ENCODE assay signal across 9 mouse cellular contexts in the genomic region with DNA sequence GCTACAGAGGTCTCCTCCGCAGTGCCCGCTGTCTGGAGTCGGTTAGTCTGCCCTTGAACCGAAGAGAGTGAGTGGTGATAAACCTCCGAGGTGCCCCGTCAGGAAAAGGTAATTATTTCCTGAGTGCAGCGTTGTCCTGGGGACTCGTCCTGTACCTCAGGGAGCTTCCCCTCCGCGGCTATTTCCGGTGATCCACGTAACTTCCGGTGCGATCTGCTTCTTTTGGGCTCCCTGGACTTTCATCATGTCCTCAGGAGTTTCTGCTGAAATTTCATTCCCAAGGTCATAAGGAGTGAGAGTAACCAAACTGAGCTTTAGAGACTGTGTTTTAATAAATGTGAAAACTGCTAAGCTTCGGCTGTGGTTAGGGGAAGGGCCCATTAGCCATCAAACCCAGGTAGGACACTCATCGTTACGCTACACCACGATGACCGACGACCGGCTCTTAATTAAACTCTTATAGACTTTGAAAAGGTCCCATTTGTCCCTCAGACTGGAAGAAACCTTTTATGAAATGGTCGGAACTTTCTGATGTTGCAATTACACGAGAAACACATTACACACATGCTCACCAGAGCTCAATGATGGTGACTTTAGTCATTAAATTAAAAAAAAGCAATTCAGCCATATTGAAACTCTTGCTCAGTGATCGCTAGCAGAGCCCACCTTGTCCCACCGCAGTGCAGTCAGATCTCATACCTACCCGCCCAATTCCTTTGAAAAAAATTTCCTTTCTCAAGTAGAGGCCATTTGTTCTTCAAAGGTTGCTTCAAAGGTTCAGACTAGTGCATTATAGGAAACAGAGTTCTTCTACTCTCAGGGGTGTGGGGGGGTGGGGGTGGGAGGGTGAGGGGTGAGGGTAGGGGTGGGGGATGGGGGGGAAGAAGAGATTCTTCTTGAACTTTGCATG.
DNase-seq lines count a peak whose midpoint lies in the region; ATAC-seq and TF ChIP-seq lines count a peak whose summit lies in the region.
"Had no signal": no experiment of that assay in that cellular context is flagged by ENCODE, and none has a peak within 500 bp of the region (broad histone marks: within the 10 kb centered on the region; RNA-seq: fewer than 3 reads in every experiment).

No protein-coding gene starts in this region.

- H3K9ac ChIP-seq in heart, postnatal 0 days (replicated peaks; ENCODE audit: low read depth, low read length) = no peak overlapping the region
- H3K9ac ChIP-seq in midbrain, embryonic 14.5 days (replicated peaks; ENCODE audit: low read length) = no peak overlapping the region

- H3K27ac ChIP-seq in heart, postnatal 0 days (ENCODE audit: low read depth) = no peak overlapping the region
- peak overlapping the region; percentile 89 for H3K27ac ChIP-seq in thymus, adult 2 months (ENCODE audit: control insufficient read depth, insufficient read depth, low read length)
- H3K27ac ChIP-seq in midbrain, embryonic 14.5 days (replicated peaks; ENCODE audit: low read depth, low read length) = no peak overlapping the region
- H3K27ac ChIP-seq: stomach, postnatal 0 days had no signal

- no peaks in the 10 kb centered on the region; the same call in 1 of the 2 replicates for H3K4me1 ChIP-seq in heart, postnatal 0 days (ENCODE audit: control insufficient read depth, insufficient read depth)
- H3K4me1 ChIP-seq in thymus, adult 2 months (replicated peaks; ENCODE audit: control insufficient read depth, insufficient read depth, low read length) = peaks cover 23% of the 10 kb centered on the region
- H3K4me1 ChIP-seq in midbrain, embryonic 14.5 days (ENCODE audit: control insufficient read depth, insufficient read depth, low read length) = no peaks in the 10 kb centered on the region

- TF ChIP-seq CTCF in heart, postnatal 0 days (IDR thresholded peaks at IDR 0.05; ENCODE audit: low read depth) = no peak
- TF ChIP-seq CTCF in thymus, adult 2 months (IDR thresholded peaks at IDR 0.05; ENCODE audit: borderline replicate concordance, control insufficient read depth, extremely low read depth, insufficient read depth, low read length, poor library complexity) = no peak

- ATAC-seq in heart, postnatal 0 days (ENCODE audit: insufficient read depth, low read depth) = no peak
- no peak for ATAC-seq in midbrain, embryonic 14.5 days (ENCODE audit: low FRiP score, low TSS enrichment)

- no peak for TF ChIP-seq EP300 in heart, postnatal 0 days (IDR thresholded peaks at IDR 0.05; ENCODE audit: low read depth)

- TF ChIP-seq POLR2A in thymus, adult 2 months (IDR thresholded peaks at IDR 0.05; ENCODE audit: control insufficient read depth, extremely low read depth, insufficient read depth, low read length, poor library complexity) = no peak

- H3K9me3 ChIP-seq in heart, postnatal 0 days (replicated peaks; ENCODE audit: control insufficient read depth, low read length) = no peaks in the 10 kb centered on the region
- H3K9me3 ChIP-seq in midbrain, embryonic 14.5 days (ENCODE audit: control insufficient read depth, low read length) = no peaks in the 10 kb centered on the region

- no peak for DNase-seq in heart, postnatal 0 days (ENCODE audit: low spot score)
- DNase-seq in heart, adult 9 months (ENCODE audit: low spot score in 2 of 2) = no peak
- peak; percentile 27 to 28 for DNase-seq in adrenal gland, postnatal 36 days
- peak; percentile 38 to 53 for DNase-seq in lung, postnatal 4 days
- DNase-seq in thymus, adult 2 months = peak; percentile 56
- DNase-seq in urinary bladder, postnatal 36 days (ENCODE audit: low spot score in 2 of 2) = no peak
- no peak for DNase-seq in urinary bladder, postnatal 14 days (ENCODE audit: low spot score)
- DNase-seq in midbrain, embryonic 14.5 days = no peak

- H3K4me3 ChIP-seq in heart, postnatal 0 days (ENCODE audit: low read depth, low read length) = no peak overlapping the region; the same call in 1 of the 2 replicates
- peak overlapping the region; percentile 49 for H3K4me3 ChIP-seq in thymus, adult 2 months (ENCODE audit: control insufficient read depth, insufficient read depth, low read length)
- no peak overlapping the region for H3K4me3 ChIP-seq in midbrain, embryonic 14.5 days (replicated peaks; ENCODE audit: low read depth, low read length)

- H3K27me3 ChIP-seq in heart, postnatal 0 days (ENCODE audit: control insufficient read depth, insufficient read depth, low read length) = no peaks in the 10 kb centered on the region
- H3K27me3 ChIP-seq in thymus, adult 2 months (ENCODE audit: control insufficient read depth, insufficient read depth, low read length) = no peaks in the 10 kb centered on the region
- no peaks in the 10 kb centered on the region for H3K27me3 ChIP-seq in midbrain, embryonic 14.5 days (ENCODE audit: control insufficient read depth, insufficient read depth, low read length)

- H3K36me3 ChIP-seq in heart, postnatal 0 days (replicated peaks; ENCODE audit: control insufficient read depth, insufficient read depth, low read length) = no peaks in the 10 kb centered on the region
- H3K36me3 ChIP-seq in thymus, adult 2 months (ENCODE audit: control insufficient read depth, insufficient read depth, low read length) = no peaks in the 10 kb centered on the region
- H3K36me3 ChIP-seq in midbrain, embryonic 14.5 days (ENCODE audit: control insufficient read depth, insufficient read depth, low read length) = no peaks in the 10 kb centered on the region

- WGBS in heart, postnatal 0 days = 68% methylated on average over 26 of the region's 26 CpGs
- WGBS in thymus, adult 2 months = 30% methylated on average over 26 of the region's 26 CpGs
- WGBS in midbrain, embryonic 14.5 days = 85% methylated on average over 26 of the region's 26 CpGs

- peak overlapping the region; percentile 19; the same call in 1 of the 2 replicates for H3K4me2 ChIP-seq in heart, postnatal 0 days (ENCODE audit: low read depth, low read length)
- H3K4me2 ChIP-seq in midbrain, embryonic 14.5 days (ENCODE audit: low read length) = no peak overlapping the region

Comparison
In these comparisons a context has a peak if more than half of its experiments do, and no peak if none do; other contexts are left out.
1. DNase-seq: peak in adrenal gland, postnatal 36 days (2 of 2), lung, postnatal 4 days (2 of 2) and thymus, adult 2 months (single experiment); none in heart, postnatal 0 days (single experiment), heart, adult 9 months (0 of 2), urinary bladder, postnatal 36 days (0 of 2), urinary bladder, postnatal 14 days (single experiment) and midbrain, embryonic 14.5 days (single experiment).